Mouse (Mus musculus) cerebellum, postnatal 25 days (tissue): Measurements from ENCODE around the gene Elf4.

Experiments used
- DNase-seq, 2 experiments: peaks; one replicate each; pipeline ENCODE4 v3.0.0; 2021; ENCODE audit warnings: mixed read lengths in 2 of 2

Gene Elf4

GRCm38 (mm10) chrX:48365836-48366577 lies 96.9 kb downstream of the Elf4 start:
- DNase-seq: peak in 1 of 2 experiments; percentile 37
